Mouse (Mus musculus) layer of hippocampus, adult 11-12 months (tissue): ENCODE data around the gene Pifo.

Experiments used
- DNase-seq: peaks from one replicate; pipeline ENCODE4 v3.0.0; 2022; ENCODE audit warnings: low spot score

Gene Pifo

DNA sequence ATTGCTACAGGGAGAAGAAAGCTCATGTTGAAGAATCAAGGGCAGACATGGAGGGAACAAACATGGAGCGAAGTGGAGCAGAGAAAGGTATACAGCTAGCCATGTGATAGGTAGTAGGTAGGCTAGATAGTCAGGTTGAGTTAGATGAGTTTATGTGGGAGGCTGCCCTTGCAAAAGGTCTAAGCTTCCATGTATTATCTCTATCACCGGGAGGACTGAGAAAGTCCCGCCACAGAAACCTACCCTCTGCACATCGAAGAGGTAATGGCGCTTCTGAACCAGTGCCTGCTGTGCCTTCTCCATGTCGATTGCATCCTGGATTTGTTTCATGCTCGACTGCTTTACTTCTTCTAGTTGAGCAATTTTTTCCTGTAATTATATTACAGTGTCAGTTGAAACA lies 63.1 kb downstream of the Pifo start:
- no peak for DNase-seq
